Mouse (Mus musculus): ENCODE results near the gene Fuk.

DNA sequence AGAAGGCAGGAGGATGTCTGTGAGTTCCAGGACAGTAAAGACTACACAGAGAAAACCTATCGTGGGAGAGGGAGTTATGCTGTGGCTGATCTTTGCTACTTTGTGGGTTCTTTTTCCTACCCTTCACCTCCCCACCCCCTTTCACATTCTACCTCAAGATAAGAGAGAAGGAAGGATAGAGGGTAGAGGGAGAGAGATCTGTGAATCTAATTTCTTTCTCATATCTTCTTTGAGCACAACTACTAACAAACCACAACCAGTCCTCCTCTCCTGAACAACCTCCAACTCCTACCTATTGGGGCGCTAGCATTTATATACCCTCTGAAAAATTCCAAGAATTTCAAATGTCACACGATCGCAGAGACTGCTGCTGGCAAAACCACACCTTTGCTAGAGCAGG, 24.4 kb downstream of the Fuk start:
- TF ChIP-seq GATA1 (IDR thresholded peaks at IDR 0.05; ENCODE audit: low read length) (no peak), TAL1 (IDR thresholded peaks at IDR 0.05; ENCODE audit: low read length) (no peak)

Measured in erythroblast, embryonic 14.5 days (primary cell).